ENCODE assay signal across 9 mouse cellular contexts in the genomic region with DNA sequence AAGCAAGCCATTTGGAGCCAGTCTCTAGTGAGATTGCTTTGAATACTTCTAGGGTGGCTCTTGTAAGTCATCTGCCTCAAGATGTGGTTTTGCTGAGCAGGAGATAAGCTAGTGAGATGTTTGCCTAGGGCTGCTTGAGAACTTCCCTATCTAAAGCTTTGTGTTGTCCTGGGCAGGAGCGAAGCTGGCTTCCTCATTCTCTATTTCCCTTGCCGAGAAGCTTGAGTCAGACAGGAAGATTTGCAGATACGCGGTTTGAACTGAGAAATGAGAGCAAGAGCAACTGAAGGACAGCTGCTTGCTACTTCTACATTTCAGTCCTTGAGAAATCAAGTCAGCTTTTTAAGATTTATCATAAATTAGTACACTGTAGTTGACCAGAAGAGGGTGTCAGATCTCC. TPM values are rescaled to one million over a fixed set of nuclear protein-coding genes. Genes with fewer than 3 reads are reported as not detected.
DNase-seq lines count a peak whose midpoint lies in the region; ATAC-seq and TF ChIP-seq lines count a peak whose summit lies in the region.
"Had no signal": no experiment of that assay in that cellular context is flagged by ENCODE, and none has a peak within 500 bp of the region (broad histone marks: within the 10 kb centered on the region; RNA-seq: fewer than 3 reads in every experiment).

No protein-coding gene starts in this region.

- no peaks in the 10 kb centered on the region for H3K9me3 ChIP-seq in stomach, embryonic 16.5 days (replicated peaks; ENCODE audit: control insufficient read depth, low read length)
- H3K9me3 ChIP-seq: heart, embryonic 15.5 days had no signal

- no peak for TF ChIP-seq POLR2A in spleen, adult 2 months (IDR thresholded peaks at IDR 0.05; ENCODE audit: low read depth, low read length)
- no peak for TF ChIP-seq POLR2A in liver, adult 2 months (IDR thresholded peaks at IDR 0.05; ENCODE audit: extremely low read depth, insufficient read depth, low read length)

- H3K36me3 ChIP-seq in spleen, adult 2 months (ENCODE audit: control insufficient read depth, insufficient read depth, low read length) = peaks cover 18% of the 10 kb centered on the region
- H3K36me3 ChIP-seq in liver, adult 2 months (ENCODE audit: control insufficient read depth, insufficient read depth, low read length) = peaks cover 23% of the 10 kb centered on the region
- H3K36me3 ChIP-seq in stomach, embryonic 16.5 days (ENCODE audit: control insufficient read depth, insufficient read depth, low read length) = peaks cover 8% of the 10 kb centered on the region; the same call in 1 of the 2 replicates

- no peak for TF ChIP-seq CTCF in spleen, adult 2 months (IDR thresholded peaks at IDR 0.05; ENCODE audit: extremely low read depth, insufficient read depth, insufficient read length, insufficient replicate concordance)
- TF ChIP-seq CTCF in liver, adult 2 months (IDR thresholded peaks at IDR 0.05; ENCODE audit: low read depth, low read length) = no peak

- H3K4me2 ChIP-seq in stomach, embryonic 16.5 days (ENCODE audit: low read depth, low read length) = no peak overlapping the region

- no peaks in the 10 kb centered on the region for H3K27me3 ChIP-seq in spleen, adult 2 months (ENCODE audit: control insufficient read depth, insufficient read depth, low read length)
- H3K27me3 ChIP-seq in liver, adult 2 months (ENCODE audit: control insufficient read depth, insufficient read depth, low read length) = no peaks in the 10 kb centered on the region
- H3K27me3 ChIP-seq in stomach, embryonic 16.5 days (ENCODE audit: control insufficient read depth, insufficient read depth, low read length) = no peaks in the 10 kb centered on the region
- H3K27me3 ChIP-seq: heart, embryonic 15.5 days had no signal

- H3K4me1 ChIP-seq in spleen, adult 2 months (ENCODE audit: control insufficient read depth, insufficient read depth, insufficient read length) = peaks cover 7% of the 10 kb centered on the region; the same call in 1 of the 2 replicates
- H3K4me1 ChIP-seq in liver, adult 2 months (ENCODE audit: control insufficient read depth, insufficient read depth, low read length) = peaks cover 2% of the 10 kb centered on the region; the same call in 1 of the 2 replicates
- peaks cover 9% of the 10 kb centered on the region for H3K4me1 ChIP-seq in stomach, embryonic 16.5 days (ENCODE audit: control insufficient read depth, insufficient read depth, low read length)

- 9% methylated on average over 4 of the region's 4 CpGs for WGBS in spleen, adult 2 months
- WGBS in liver, adult 2 months = 73% methylated on average over 4 of the region's 4 CpGs
- WGBS in stomach, embryonic 16.5 days = 56% methylated on average over 4 of the region's 4 CpGs

- peak overlapping the region; percentile 63; the same call in 1 of the 2 replicates for H3K27ac ChIP-seq in spleen, adult 2 months (ENCODE audit: insufficient read depth, low read length)
- H3K27ac ChIP-seq in liver, adult 2 months (replicated peaks; ENCODE audit: insufficient read depth, low read depth, low read length) = no peak overlapping the region
- H3K27ac ChIP-seq in stomach, embryonic 16.5 days (ENCODE audit: low read length) = peak overlapping the region; percentile 37

- H3K9ac ChIP-seq in liver, adult 2 months (ENCODE audit: low read depth, low read length) = no peak overlapping the region
- peak overlapping the region; percentile 31; the same call in 1 of the 2 replicates for H3K9ac ChIP-seq in stomach, embryonic 16.5 days (ENCODE audit: low read length)
- H3K9ac ChIP-seq: heart, embryonic 15.5 days had no signal

- peak; percentile 33 for DNase-seq in CD4-positive, CD25-positive, alpha-beta regulatory T cell, adult 2 months (ENCODE audit: low read depth, low spot score)
- DNase-seq in spleen, adult 2 months (ENCODE audit: low read depth in 1 of 2, low spot score in 2 of 2) = peak in 1 of 2 experiments; percentile 63
- no peak for DNase-seq in spleen, adult 12 weeks (ENCODE audit: low spot score)
- peak; percentile 59 for DNase-seq in liver, adult 2 months (ENCODE audit: extremely low read depth, low read depth, low spot score)
- no peak for DNase-seq in cerebellum, adult 18-20 months
- no peak for DNase-seq in urinary bladder, postnatal 4 days (ENCODE audit: low spot score in 2 of 2)

- no peaks in the 10 kb centered on the region; the same call in 1 of the 2 replicates for H3K79me2 ChIP-seq in liver, adult 2 months (ENCODE audit: control insufficient read depth, insufficient read depth, low read length)

- no peak for ATAC-seq in CD4-positive, CD25-positive, alpha-beta regulatory T cell, adult 4 months
- no peak for ATAC-seq in stomach, embryonic 16.5 days (ENCODE audit: insufficient read depth, low FRiP score)

- H3K4me3 ChIP-seq in spleen, adult 2 months (ENCODE audit: extremely low read depth, insufficient read depth, insufficient read length) = no peak overlapping the region
- H3K4me3 ChIP-seq in liver, adult 2 months (ENCODE audit: insufficient read depth, low read depth, low read length) = no peak overlapping the region
- H3K4me3 ChIP-seq in stomach, embryonic 16.5 days (replicated peaks; ENCODE audit: low read length) = 0 out of 2 replicates have a peak overlapping the region, but pooled peaks have one; percentile 9

RNA-seq across cellular contexts. Expression of a gene that starts 3.2 kb away (rescaled TPM):
- 1,000 to 10,000 TPM; 4,852 to 4,938 TPM for polyA plus RNA-seq in CD4-positive, CD25-positive, alpha-beta regulatory T cell, adult 4 months (2017; shearing (Covaris generic))
- 1,349 and 2,225 TPM in 2 replicates for polyA plus RNA-seq in spleen, adult 2 months (2012; rRNA removed)
- 1,244 TPM in 2 replicates for total RNA-seq in liver, adult 2 months (2014; rRNA removed)
- 433 and 505 TPM in 2 replicates for polyA plus RNA-seq in liver, adult 2 months (2012; rRNA removed)
- 1,206 and 1,366 TPM in 2 replicates for polyA plus RNA-seq in stomach, embryonic 16.5 days (2015; fragmentation: Nextera tagmentation; extraction: Ambion mirVana)

RNA-seq across cellular contexts. Expression of a gene that starts 13.2 kb away (rescaled TPM):
- polyA plus RNA-seq in CD4-positive, CD25-positive, alpha-beta regulatory T cell, adult 4 months (2017; shearing (Covaris generic)) = 1 to 10 TPM in 1 of 2 experiments, under 1 TPM in 1; 0.38 to 1.6 TPM
- 51.9 and 72.4 TPM in 2 replicates for polyA plus RNA-seq in spleen, adult 2 months (2012; rRNA removed)
- 2.4 and 4.1 TPM in 2 replicates for total RNA-seq in liver, adult 2 months (2014; rRNA removed)
- 1.6 and 5.1 TPM in 2 replicates for polyA plus RNA-seq in liver, adult 2 months (2012; rRNA removed)
- polyA plus RNA-seq in stomach, embryonic 16.5 days (2015; fragmentation: Nextera tagmentation; extraction: Ambion mirVana) = 2.5 and 3.0 TPM in 2 replicates

RNA-seq across cellular contexts. Expression of a gene that starts 13.7 kb away (rescaled TPM):
- polyA plus RNA-seq in CD4-positive, CD25-positive, alpha-beta regulatory T cell, adult 4 months (2017; shearing (Covaris generic)) = 10 to 100 TPM; 19.4 to 25.7 TPM
- 57.0 and 57.2 TPM in 2 replicates for polyA plus RNA-seq in spleen, adult 2 months (2012; rRNA removed)
- total RNA-seq in liver, adult 2 months (2014; rRNA removed) = 15.9 and 21.5 TPM in 2 replicates
- 49.3 and 58.3 TPM in 2 replicates for polyA plus RNA-seq in liver, adult 2 months (2012; rRNA removed)
- polyA plus RNA-seq in stomach, embryonic 16.5 days (2015; fragmentation: Nextera tagmentation; extraction: Ambion mirVana) = 44.5 and 48.6 TPM in 2 replicates

RNA-seq across cellular contexts. Expression of a gene that starts 14.4 kb away (rescaled TPM):
- 10 to 100 TPM in 1 of 2 experiments, 1 to 10 TPM in 1; 9.2 to 11.2 TPM for polyA plus RNA-seq in CD4-positive, CD25-positive, alpha-beta regulatory T cell, adult 4 months (2017; shearing (Covaris generic))
- polyA plus RNA-seq in spleen, adult 2 months (2012; rRNA removed) = 29.2 and 47.1 TPM in 2 replicates
- 33.7 and 37.3 TPM in 2 replicates for total RNA-seq in liver, adult 2 months (2014; rRNA removed)
- 52.7 and 53.6 TPM in 2 replicates for polyA plus RNA-seq in liver, adult 2 months (2012; rRNA removed)
- polyA plus RNA-seq in stomach, embryonic 16.5 days (2015; fragmentation: Nextera tagmentation; extraction: Ambion mirVana) = 184 and 194 TPM in 2 replicates

RNA-seq across cellular contexts. Expression of a gene that starts 29.7 kb away (rescaled TPM):
- 10 to 100 TPM; 11.0 to 17.7 TPM for polyA plus RNA-seq in CD4-positive, CD25-positive, alpha-beta regulatory T cell, adult 4 months (2017; shearing (Covaris generic))
- 7.6 and 8.4 TPM in 2 replicates for polyA plus RNA-seq in spleen, adult 2 months (2012; rRNA removed)
- 1.8 and 2.6 TPM in 2 replicates for total RNA-seq in liver, adult 2 months (2014; rRNA removed)
- polyA plus RNA-seq in liver, adult 2 months (2012; rRNA removed) = 3.9 and 8.2 TPM in 2 replicates
- 76.9 and 96.7 TPM in 2 replicates for polyA plus RNA-seq in stomach, embryonic 16.5 days (2015; fragmentation: Nextera tagmentation; extraction: Ambion mirVana)

Comparison
In these comparisons a context has a peak if more than half of its experiments do, and no peak if none do; other contexts are left out.
1. DNase-seq: peak in CD4-positive, CD25-positive, alpha-beta regulatory T cell, adult 2 months (single experiment) and liver, adult 2 months (single experiment); none in spleen, adult 12 weeks (single experiment), cerebellum, adult 18-20 months (0 of 2) and urinary bladder, postnatal 4 days (0 of 2).